ENCODE assay signal across 18 mouse cellular contexts in the genomic region with DNA sequence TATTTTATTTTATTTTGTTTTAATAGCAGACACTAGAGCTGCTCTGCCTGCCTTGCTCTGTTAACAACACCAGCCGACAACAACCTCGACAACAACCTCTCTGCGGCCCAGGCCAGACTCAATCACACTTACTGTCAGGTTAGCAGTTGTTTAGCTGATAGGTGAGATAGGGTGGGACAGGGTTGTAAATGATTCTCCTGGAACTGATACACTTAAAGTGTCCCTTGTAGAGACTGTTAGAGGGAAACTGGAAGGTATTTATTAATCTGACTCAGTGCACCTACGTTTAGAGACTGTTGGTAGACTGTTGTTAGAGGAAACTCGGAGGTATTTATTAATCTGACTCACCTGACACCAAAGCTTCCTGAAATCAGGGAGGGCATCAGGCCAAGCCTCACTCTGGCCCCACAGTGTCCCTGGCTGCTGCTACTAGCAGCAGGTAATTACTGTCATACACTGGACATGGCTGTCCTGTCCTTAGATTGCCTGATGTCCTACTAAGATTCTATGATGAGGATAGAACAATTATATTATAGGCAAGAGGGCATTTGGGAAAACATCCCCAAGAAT. TPM values are rescaled to one million over a fixed set of nuclear protein-coding genes. Genes with fewer than 3 reads are reported as not detected.
DNase-seq lines count a peak whose midpoint lies in the region; ATAC-seq and TF ChIP-seq lines count a peak whose summit lies in the region.
"Had no signal": no experiment of that assay in that cellular context is flagged by ENCODE, and none has a peak within 500 bp of the region (broad histone marks: within the 10 kb centered on the region; RNA-seq: fewer than 3 reads in every experiment).

No protein-coding gene starts in this region.

- 50% methylated on average over 5 of the region's 5 CpGs for WGBS in liver, postnatal 0 days (ENCODE audit: insufficient replicate concordance)
- WGBS in liver, embryonic 11.5 days: 54% methylated on average over 5 of the region's 5 CpGs
- 44% methylated on average over 5 of the region's 5 CpGs for WGBS in stomach, postnatal 0 days

- intact Hi-C loops in gastrocnemius, adult 2 months (cut with DNase I): no loop called here

- ATAC-seq in liver, postnatal 0 days: peak; percentile 38
- no peak for ATAC-seq in liver, embryonic 11.5 days (replicated peaks; ENCODE audit: low FRiP score)
- peak; percentile 68 for ATAC-seq in stomach, postnatal 0 days (ENCODE audit: low FRiP score, low TSS enrichment)
- ATAC-seq: forebrain, embryonic 16.5 days; inflammation-experienced regulatory T-cells, adult 6 months had no signal

- TF ChIP-seq EP300 in liver, postnatal 0 days (IDR thresholded peaks at IDR 0.05; ENCODE audit: low read depth): no peak
- TF ChIP-seq EP300 in stomach, postnatal 0 days (optimal IDR thresholded peaks at IDR 0.05): no peak

- H3K4me3 ChIP-seq in liver, postnatal 0 days (ENCODE audit: low read depth, low read length): no peak overlapping the region
- H3K4me3 ChIP-seq in liver, embryonic 11.5 days (ENCODE audit: low read depth, low read length): no peak overlapping the region
- H3K4me3 ChIP-seq in stomach, postnatal 0 days (ENCODE audit: low read depth, low read length): no peak overlapping the region
- H3K4me3 ChIP-seq in gastrocnemius, adult 2 months: no peak overlapping the region
- H3K4me3 ChIP-seq: hindbrain, embryonic 13.5 days; liver, embryonic 15.5 days had no signal

- H3K4me2 ChIP-seq in liver, postnatal 0 days (ENCODE audit: low read depth, low read length): no peak overlapping the region
- no peak overlapping the region for H3K4me2 ChIP-seq in liver, embryonic 11.5 days
- H3K4me2 ChIP-seq in stomach, postnatal 0 days (replicated peaks; ENCODE audit: low read depth): no peak overlapping the region
- H3K4me2 ChIP-seq: heart, embryonic 11.5 days; hindbrain, embryonic 13.5 days; liver, embryonic 15.5 days had no signal

- no peaks in the 10 kb centered on the region for H3K36me3 ChIP-seq in liver, postnatal 0 days (replicated peaks; ENCODE audit: insufficient read depth, low read length)
- H3K36me3 ChIP-seq in liver, embryonic 11.5 days (ENCODE audit: control insufficient read depth, insufficient read depth, low read length): no peaks in the 10 kb centered on the region
- H3K36me3 ChIP-seq in stomach, postnatal 0 days (ENCODE audit: control insufficient read depth, insufficient read depth, low read length): no peaks in the 10 kb centered on the region
- H3K36me3 ChIP-seq: hindbrain, embryonic 13.5 days; liver, embryonic 15.5 days had no signal

- H3K27ac ChIP-seq in liver, postnatal 0 days (ENCODE audit: low read depth): no peak overlapping the region; the same call in 1 of the 2 replicates
- no peak overlapping the region for H3K27ac ChIP-seq in liver, embryonic 11.5 days (ENCODE audit: low read depth, low read length)
- H3K27ac ChIP-seq in stomach, postnatal 0 days (replicated peaks): peak overlapping the region; percentile 53; the same call in 1 of the 2 replicates
- no peak overlapping the region for H3K27ac ChIP-seq in gastrocnemius, adult 2 months
- H3K27ac ChIP-seq: hindbrain, embryonic 13.5 days; liver, embryonic 15.5 days had no signal

- no peak for DNase-seq in liver, postnatal 0 days
- no peak for DNase-seq in liver, embryonic 11.5 days (ENCODE audit: low spot score)
- DNase-seq in kidney, adult 18-20 months: peak; percentile 39
- DNase-seq in kidney, postnatal 10 days: peak; percentile 52
- DNase-seq in stomach, postnatal 0 days (ENCODE audit: low spot score): no peak
- DNase-seq in lung, adult 18-20 months: no peak
- DNase-seq in gastrocnemius, adult 2 months: no peak
- no peak for DNase-seq in adrenal gland, postnatal 14 days
- DNase-seq: adrenal gland, adult 8-10 months; embryo, embryonic 11 days; heart, postnatal 14 days; retina, postnatal 1 day; thymus, postnatal 36 days had no signal

- H3K9ac ChIP-seq in liver, postnatal 0 days (replicated peaks): no peak overlapping the region
- no peak overlapping the region for H3K9ac ChIP-seq in liver, embryonic 11.5 days (ENCODE audit: low read depth, low read length)
- no peak overlapping the region for H3K9ac ChIP-seq in stomach, postnatal 0 days (ENCODE audit: low read length)
- H3K9ac ChIP-seq: hindbrain, embryonic 13.5 days; liver, embryonic 15.5 days had no signal

- no peak for TF ChIP-seq CTCF in liver, postnatal 0 days (IDR thresholded peaks at IDR 0.05; ENCODE audit: low read depth)
- no peak for TF ChIP-seq CTCF in stomach, postnatal 0 days (IDR thresholded peaks at IDR 0.05; ENCODE audit: low read depth)
- TF ChIP-seq CTCF in gastrocnemius, adult 2 months (IDR thresholded peaks at IDR 0.05): no peak

- no peaks in the 10 kb centered on the region for H3K4me1 ChIP-seq in liver, postnatal 0 days (ENCODE audit: insufficient read depth)
- no peaks in the 10 kb centered on the region for H3K4me1 ChIP-seq in liver, embryonic 11.5 days (replicated peaks; ENCODE audit: control insufficient read depth, insufficient read depth, low read length)
- no peaks in the 10 kb centered on the region for H3K4me1 ChIP-seq in stomach, postnatal 0 days (replicated peaks; ENCODE audit: control insufficient read depth, insufficient read depth)
- H3K4me1 ChIP-seq: hindbrain, embryonic 13.5 days; liver, embryonic 15.5 days had no signal

- no peaks in the 10 kb centered on the region for H3K27me3 ChIP-seq in liver, postnatal 0 days (ENCODE audit: insufficient read depth, low read length)
- no peaks in the 10 kb centered on the region for H3K27me3 ChIP-seq in liver, embryonic 11.5 days (replicated peaks; ENCODE audit: control insufficient read depth, insufficient read depth, low read length)
- H3K27me3 ChIP-seq in stomach, postnatal 0 days (ENCODE audit: control insufficient read depth, insufficient read depth, low read length): no peaks in the 10 kb centered on the region
- H3K27me3 ChIP-seq: hindbrain, embryonic 13.5 days; liver, embryonic 15.5 days had no signal

- no peaks in the 10 kb centered on the region for H3K9me3 ChIP-seq in liver, postnatal 0 days (ENCODE audit: low read length)
- H3K9me3 ChIP-seq in liver, embryonic 11.5 days (ENCODE audit: control insufficient read depth, low read length): no peaks in the 10 kb centered on the region
- no peaks in the 10 kb centered on the region for H3K9me3 ChIP-seq in stomach, postnatal 0 days (ENCODE audit: control insufficient read depth, low read length)
- H3K9me3 ChIP-seq: hindbrain, embryonic 13.5 days; liver, embryonic 15.5 days had no signal

RNA-seq across cellular contexts. Expression of gene Rhpn2, which starts 21.4 kb away (rescaled TPM):
- polyA plus RNA-seq in liver, postnatal 0 days (2015; fragmentation: Nextera tagmentation; extraction: Ambion mirVana): 8.1 TPM in 2 replicates
- polyA plus RNA-seq in liver, embryonic 11.5 days (2014; fragmentation: Nextera tagmentation; extraction: Ambion mirVana): 6.1 and 6.8 TPM in 2 replicates
- 23.1 and 24.4 TPM in 2 replicates for polyA plus RNA-seq in stomach, postnatal 0 days (2015; fragmentation: Nextera tagmentation; extraction: Ambion mirVana)
- total RNA-seq in gastrocnemius, adult 2 months (2021): 1 to 10 TPM; 1.2 to 1.3 TPM
- total RNA-seq in adrenal gland, postnatal 14 days (2021): 2.8 and 4.7 TPM in 2 replicates

RNA-seq across cellular contexts. Expression of gene Gpatch1, which starts 37.1 kb away (rescaled TPM):
- 4.9 and 5.6 TPM in 2 replicates for polyA plus RNA-seq in liver, postnatal 0 days (2015; fragmentation: Nextera tagmentation; extraction: Ambion mirVana)
- polyA plus RNA-seq in liver, embryonic 11.5 days (2014; fragmentation: Nextera tagmentation; extraction: Ambion mirVana): 15.3 and 16.1 TPM in 2 replicates
- polyA plus RNA-seq in stomach, postnatal 0 days (2015; fragmentation: Nextera tagmentation; extraction: Ambion mirVana): 9.1 and 9.3 TPM in 2 replicates
- total RNA-seq in gastrocnemius, adult 2 months (2021): 1 to 10 TPM; 6.4 to 7.4 TPM
- 14.0 and 17.1 TPM in 2 replicates for total RNA-seq in adrenal gland, postnatal 14 days (2021)

RNA-seq across cellular contexts. Expression of gene Faap24, which starts 41.2 kb away (rescaled TPM):
- 9.3 and 11.4 TPM in 2 replicates for polyA plus RNA-seq in liver, postnatal 0 days (2015; fragmentation: Nextera tagmentation; extraction: Ambion mirVana)
- polyA plus RNA-seq in liver, embryonic 11.5 days (2014; fragmentation: Nextera tagmentation; extraction: Ambion mirVana): 40.0 and 43.6 TPM in 2 replicates
- 8.8 and 9.3 TPM in 2 replicates for polyA plus RNA-seq in stomach, postnatal 0 days (2015; fragmentation: Nextera tagmentation; extraction: Ambion mirVana)
- under 1 TPM; 0.75 to 0.92 TPM for total RNA-seq in gastrocnemius, adult 2 months (2021)
- 5.6 and 8.4 TPM in 2 replicates for total RNA-seq in adrenal gland, postnatal 14 days (2021)

RNA-seq across cellular contexts. Expression of gene Cep89, which starts 41.4 kb away (rescaled TPM):
- polyA plus RNA-seq in liver, postnatal 0 days (2015; fragmentation: Nextera tagmentation; extraction: Ambion mirVana): 9.1 and 10.3 TPM in 2 replicates
- 33.4 and 33.7 TPM in 2 replicates for polyA plus RNA-seq in liver, embryonic 11.5 days (2014; fragmentation: Nextera tagmentation; extraction: Ambion mirVana)
- 11.7 and 12.3 TPM in 2 replicates for polyA plus RNA-seq in stomach, postnatal 0 days (2015; fragmentation: Nextera tagmentation; extraction: Ambion mirVana)
- total RNA-seq in gastrocnemius, adult 2 months (2021): 1 to 10 TPM; 7.4 to 7.9 TPM
- total RNA-seq in adrenal gland, postnatal 14 days (2021): 16.9 and 18.4 TPM in 2 replicates

Comparison
In these comparisons a context has a peak if more than half of its experiments do, and no peak if none do; other contexts are left out.
1. DNase-seq: peak in kidney, adult 18-20 months (single experiment) and kidney, postnatal 10 days (single experiment); none in liver, postnatal 0 days (single experiment), liver, embryonic 11.5 days (single experiment), stomach, postnatal 0 days (single experiment), lung, adult 18-20 months (0 of 2), gastrocnemius, adult 2 months (single experiment) and adrenal gland, postnatal 14 days (single experiment).